22 mouse cellular contexts compared by ENCODE assay signal in the genomic region with DNA sequence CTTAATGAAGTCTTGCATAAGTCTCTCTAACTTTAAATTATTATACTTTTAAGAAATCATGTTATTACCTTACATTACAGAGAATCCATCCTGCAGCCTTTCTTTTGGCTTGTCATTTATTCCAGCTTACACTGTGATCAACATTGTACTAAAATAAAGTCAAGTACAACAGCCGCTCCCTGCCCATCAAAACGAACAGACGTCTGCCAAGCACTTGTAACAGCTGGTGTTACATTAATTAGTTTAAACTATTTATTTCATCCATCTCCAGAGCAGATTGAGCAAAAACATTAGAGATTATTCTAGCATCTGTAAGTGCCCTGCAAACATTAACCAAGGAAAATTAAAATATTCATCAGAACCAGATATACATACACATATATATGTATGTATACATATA.
DNase-seq lines count a peak whose midpoint lies in the region; ATAC-seq and TF ChIP-seq lines count a peak whose summit lies in the region.
"Had no signal": no experiment of that assay in that cellular context is flagged by ENCODE, and none has a peak within 500 bp of the region (broad histone marks: within the 10 kb centered on the region; RNA-seq: fewer than 3 reads in every experiment).

No protein-coding gene starts in this region.

- no peaks in the 10 kb centered on the region for H3K9me3 ChIP-seq in embryonic facial prominence, embryonic 14.5 days (ENCODE audit: control insufficient read depth, low read length)
- no peaks in the 10 kb centered on the region for H3K9me3 ChIP-seq in embryonic facial prominence, embryonic 10.5 days
- no peaks in the 10 kb centered on the region for H3K9me3 ChIP-seq in forebrain, embryonic 16.5 days (ENCODE audit: control insufficient read depth, low read length)
- no peaks in the 10 kb centered on the region for H3K9me3 ChIP-seq in forebrain, postnatal 0 days (ENCODE audit: low read length)
- no peaks in the 10 kb centered on the region for H3K9me3 ChIP-seq in midbrain, embryonic 14.5 days (ENCODE audit: control insufficient read depth, low read length)
- H3K9me3 ChIP-seq in midbrain, embryonic 10.5 days (replicated peaks), result no peaks in the 10 kb centered on the region
- no peaks in the 10 kb centered on the region for H3K9me3 ChIP-seq in kidney, embryonic 14.5 days (ENCODE audit: control insufficient read depth, low read length)
- H3K9me3 ChIP-seq: embryonic facial prominence, embryonic 15.5 days; heart, embryonic 12.5 days; hindbrain, embryonic 10.5 days; intestine, embryonic 15.5 days had no signal

- no peaks in the 10 kb centered on the region for H3K27me3 ChIP-seq in embryonic facial prominence, embryonic 14.5 days (replicated peaks; ENCODE audit: control insufficient read depth, insufficient read depth, low read length)
- no peaks in the 10 kb centered on the region for H3K27me3 ChIP-seq in embryonic facial prominence, embryonic 10.5 days (replicated peaks; ENCODE audit: low read depth, poor library complexity, severe bottlenecking)
- H3K27me3 ChIP-seq in forebrain, embryonic 16.5 days (replicated peaks; ENCODE audit: control insufficient read depth, insufficient read depth, low read length), result no peaks in the 10 kb centered on the region; the same call in 1 of the 2 replicates
- no peaks in the 10 kb centered on the region for H3K27me3 ChIP-seq in forebrain, postnatal 0 days (ENCODE audit: insufficient read depth, low read length)
- no peaks in the 10 kb centered on the region for H3K27me3 ChIP-seq in midbrain, embryonic 14.5 days (ENCODE audit: control insufficient read depth, insufficient read depth, low read length)
- no peaks in the 10 kb centered on the region for H3K27me3 ChIP-seq in midbrain, embryonic 10.5 days (ENCODE audit: low read depth, poor library complexity, severe bottlenecking)
- H3K27me3 ChIP-seq in kidney, embryonic 14.5 days (ENCODE audit: control insufficient read depth, insufficient read depth, low read length), result no peaks in the 10 kb centered on the region
- H3K27me3 ChIP-seq: embryonic facial prominence, embryonic 15.5 days; heart, embryonic 12.5 days; intestine, embryonic 15.5 days had no signal

- DNase-seq in embryonic facial prominence, embryonic 14.5 days (ENCODE audit: low spot score), result peak; percentile 23
- no peak for DNase-seq in embryonic facial prominence, embryonic 10.5 days (ENCODE audit: low spot score)
- DNase-seq in forebrain, postnatal 0 days, result no peak
- peak; percentile 31 for DNase-seq in midbrain, embryonic 14.5 days
- DNase-seq in midbrain, embryonic 10.5 days (ENCODE audit: low spot score), result no peak
- DNase-seq: adrenal gland, adult 8-10 months; B cell, adult 2 months; cerebellum, adult 18-20 months; cerebellum, adult 9-11 months; cerebellum, postnatal 36 days; gastrocnemius, adult 2 months; gastrocnemius, postnatal 25 days had no signal

- TF ChIP-seq CTCF in forebrain, postnatal 0 days (IDR thresholded peaks at IDR 0.05; ENCODE audit: low read depth), result no peak

- H3K27ac ChIP-seq in embryonic facial prominence, embryonic 14.5 days (replicated peaks; ENCODE audit: low read depth, low read length), result no peak overlapping the region
- no peak overlapping the region for H3K27ac ChIP-seq in embryonic facial prominence, embryonic 10.5 days (replicated peaks)
- H3K27ac ChIP-seq in forebrain, embryonic 16.5 days (ENCODE audit: low read length), result no peak overlapping the region
- H3K27ac ChIP-seq in forebrain, postnatal 0 days (ENCODE audit: low read depth, low read length), result no peak overlapping the region
- H3K27ac ChIP-seq in midbrain, embryonic 14.5 days (replicated peaks; ENCODE audit: low read depth, low read length), result no peak overlapping the region
- H3K27ac ChIP-seq in midbrain, embryonic 10.5 days (replicated peaks), result no peak overlapping the region
- no peak overlapping the region for H3K27ac ChIP-seq in kidney, embryonic 14.5 days (ENCODE audit: low read depth, low read length)
- H3K27ac ChIP-seq: embryonic facial prominence, embryonic 15.5 days; gastrocnemius, adult 2 months; hindbrain, embryonic 10.5 days; hindbrain, embryonic 14.5 days; intestine, embryonic 15.5 days had no signal

- no peak overlapping the region for H3K9ac ChIP-seq in embryonic facial prominence, embryonic 14.5 days (ENCODE audit: low read depth, low read length)
- H3K9ac ChIP-seq in forebrain, embryonic 16.5 days (replicated peaks; ENCODE audit: low read depth, low read length), result no peak overlapping the region
- no peak overlapping the region for H3K9ac ChIP-seq in forebrain, postnatal 0 days
- H3K9ac ChIP-seq in midbrain, embryonic 14.5 days (replicated peaks; ENCODE audit: low read length), result no peak overlapping the region
- H3K9ac ChIP-seq in kidney, embryonic 14.5 days (ENCODE audit: low read depth, low read length), result no peak overlapping the region
- H3K9ac ChIP-seq: embryonic facial prominence, embryonic 15.5 days; heart, embryonic 12.5 days; hindbrain, embryonic 14.5 days; intestine, embryonic 15.5 days had no signal

- ATAC-seq in embryonic facial prominence, embryonic 14.5 days (ENCODE audit: low read depth), result no peak
- ATAC-seq in forebrain, embryonic 16.5 days, result peak; percentile 69; the same call in 1 of the 2 replicates
- no peak for ATAC-seq in forebrain, postnatal 0 days
- ATAC-seq in midbrain, embryonic 14.5 days (ENCODE audit: low FRiP score, low TSS enrichment), result no peak
- no peak for ATAC-seq in kidney, embryonic 14.5 days (ENCODE audit: low FRiP score, low TSS enrichment)
- ATAC-seq: CD4-positive, CD25-positive, alpha-beta regulatory T cell, adult 4 months; intestine, embryonic 15.5 days had no signal

- no peaks in the 10 kb centered on the region for H3K36me3 ChIP-seq in embryonic facial prominence, embryonic 14.5 days (ENCODE audit: control insufficient read depth, insufficient read depth, low read length)
- H3K36me3 ChIP-seq in embryonic facial prominence, embryonic 10.5 days (replicated peaks), result no peaks in the 10 kb centered on the region
- no peaks in the 10 kb centered on the region for H3K36me3 ChIP-seq in forebrain, embryonic 16.5 days (ENCODE audit: control insufficient read depth, insufficient read depth)
- H3K36me3 ChIP-seq in forebrain, postnatal 0 days (ENCODE audit: insufficient read depth), result no peaks in the 10 kb centered on the region
- H3K36me3 ChIP-seq in midbrain, embryonic 14.5 days (ENCODE audit: control insufficient read depth, insufficient read depth, low read length), result no peaks in the 10 kb centered on the region
- H3K36me3 ChIP-seq in midbrain, embryonic 10.5 days, result no peaks in the 10 kb centered on the region
- no peaks in the 10 kb centered on the region for H3K36me3 ChIP-seq in kidney, embryonic 14.5 days (ENCODE audit: control insufficient read depth, insufficient read depth, low read length)
- H3K36me3 ChIP-seq: embryonic facial prominence, embryonic 15.5 days; G1E; heart, embryonic 12.5 days; hindbrain, embryonic 10.5 days; intestine, embryonic 15.5 days had no signal

- H3K4me1 ChIP-seq in embryonic facial prominence, embryonic 14.5 days (ENCODE audit: control insufficient read depth, insufficient read depth, low read length), result no peaks in the 10 kb centered on the region
- H3K4me1 ChIP-seq in embryonic facial prominence, embryonic 10.5 days, result no peaks in the 10 kb centered on the region
- no peaks in the 10 kb centered on the region for H3K4me1 ChIP-seq in forebrain, embryonic 16.5 days (replicated peaks; ENCODE audit: control insufficient read depth, insufficient read depth, low read length)
- H3K4me1 ChIP-seq in forebrain, postnatal 0 days (ENCODE audit: insufficient read depth), result no peaks in the 10 kb centered on the region
- H3K4me1 ChIP-seq in midbrain, embryonic 14.5 days (ENCODE audit: control insufficient read depth, insufficient read depth, low read length), result no peaks in the 10 kb centered on the region
- H3K4me1 ChIP-seq in midbrain, embryonic 10.5 days, result no peaks in the 10 kb centered on the region
- no peaks in the 10 kb centered on the region for H3K4me1 ChIP-seq in kidney, embryonic 14.5 days (ENCODE audit: control insufficient read depth, insufficient read depth, low read length)
- H3K4me1 ChIP-seq: embryonic facial prominence, embryonic 15.5 days; heart, embryonic 12.5 days; intestine, embryonic 15.5 days had no signal

- no peak overlapping the region for H3K4me2 ChIP-seq in embryonic facial prominence, embryonic 14.5 days (ENCODE audit: low read depth, low read length)
- no peak overlapping the region for H3K4me2 ChIP-seq in forebrain, embryonic 16.5 days (ENCODE audit: low read length)
- no peak overlapping the region for H3K4me2 ChIP-seq in forebrain, postnatal 0 days (ENCODE audit: low read depth)
- H3K4me2 ChIP-seq in midbrain, embryonic 14.5 days (ENCODE audit: low read length), result no peak overlapping the region
- no peak overlapping the region for H3K4me2 ChIP-seq in kidney, embryonic 14.5 days (replicated peaks; ENCODE audit: low read depth, low read length)
- H3K4me2 ChIP-seq: embryonic facial prominence, embryonic 15.5 days; heart, embryonic 12.5 days; hindbrain, embryonic 14.5 days; intestine, embryonic 15.5 days had no signal

- 70% methylated on average over 3 of the region's 3 CpGs for WGBS in embryonic facial prominence, embryonic 14.5 days
- WGBS in embryonic facial prominence, embryonic 10.5 days, result 81% methylated on average over 3 of the region's 3 CpGs
- 31% methylated on average over 3 of the region's 3 CpGs for WGBS in forebrain, embryonic 16.5 days
- 27% methylated on average over 3 of the region's 3 CpGs for WGBS in forebrain, postnatal 0 days
- 66% methylated on average over 3 of the region's 3 CpGs for WGBS in midbrain, embryonic 14.5 days
- WGBS in midbrain, embryonic 10.5 days, result 89% methylated on average over 3 of the region's 3 CpGs
- WGBS in kidney, embryonic 14.5 days, result 88% methylated on average over 3 of the region's 3 CpGs

- H3K4me3 ChIP-seq in embryonic facial prominence, embryonic 14.5 days (ENCODE audit: low read depth, low read length), result no peak overlapping the region
- no peak overlapping the region for H3K4me3 ChIP-seq in embryonic facial prominence, embryonic 10.5 days
- H3K4me3 ChIP-seq in forebrain, embryonic 16.5 days (replicated peaks; ENCODE audit: low read length), result no peak overlapping the region
- H3K4me3 ChIP-seq in forebrain, postnatal 0 days (ENCODE audit: low read depth, low read length), result no peak overlapping the region
- no peak overlapping the region for H3K4me3 ChIP-seq in midbrain, embryonic 14.5 days (replicated peaks; ENCODE audit: low read depth, low read length)
- H3K4me3 ChIP-seq in midbrain, embryonic 10.5 days, result no peak overlapping the region
- no peak overlapping the region for H3K4me3 ChIP-seq in kidney, embryonic 14.5 days (ENCODE audit: low read length)
- H3K4me3 ChIP-seq: embryonic facial prominence, embryonic 15.5 days; erythroblast, embryonic 14.5 days; gastrocnemius, adult 2 months; heart, embryonic 12.5 days; hindbrain, embryonic 10.5 days; intestine, embryonic 15.5 days had no signal

Comparison
In these comparisons a context has a peak if more than half of its experiments do, and no peak if none do; other contexts are left out.
1. DNase-seq: peak in embryonic facial prominence, embryonic 14.5 days (single experiment) and midbrain, embryonic 14.5 days (single experiment); none in embryonic facial prominence, embryonic 10.5 days (single experiment), forebrain, postnatal 0 days (single experiment) and midbrain, embryonic 10.5 days (single experiment).